Mouse (Mus musculus): ENCODE measurements around the gene Rflnb. TPM values are rescaled to one million over a fixed set of nuclear protein-coding genes. Genes with fewer than 3 reads are reported as not detected.

Gene Rflnb
- 10.3 and 11.8 TPM in 2 replicates for polyA plus RNA-seq (2016; fragmentation: Nextera tagmentation; extraction: Ambion mirVana)

DNA sequence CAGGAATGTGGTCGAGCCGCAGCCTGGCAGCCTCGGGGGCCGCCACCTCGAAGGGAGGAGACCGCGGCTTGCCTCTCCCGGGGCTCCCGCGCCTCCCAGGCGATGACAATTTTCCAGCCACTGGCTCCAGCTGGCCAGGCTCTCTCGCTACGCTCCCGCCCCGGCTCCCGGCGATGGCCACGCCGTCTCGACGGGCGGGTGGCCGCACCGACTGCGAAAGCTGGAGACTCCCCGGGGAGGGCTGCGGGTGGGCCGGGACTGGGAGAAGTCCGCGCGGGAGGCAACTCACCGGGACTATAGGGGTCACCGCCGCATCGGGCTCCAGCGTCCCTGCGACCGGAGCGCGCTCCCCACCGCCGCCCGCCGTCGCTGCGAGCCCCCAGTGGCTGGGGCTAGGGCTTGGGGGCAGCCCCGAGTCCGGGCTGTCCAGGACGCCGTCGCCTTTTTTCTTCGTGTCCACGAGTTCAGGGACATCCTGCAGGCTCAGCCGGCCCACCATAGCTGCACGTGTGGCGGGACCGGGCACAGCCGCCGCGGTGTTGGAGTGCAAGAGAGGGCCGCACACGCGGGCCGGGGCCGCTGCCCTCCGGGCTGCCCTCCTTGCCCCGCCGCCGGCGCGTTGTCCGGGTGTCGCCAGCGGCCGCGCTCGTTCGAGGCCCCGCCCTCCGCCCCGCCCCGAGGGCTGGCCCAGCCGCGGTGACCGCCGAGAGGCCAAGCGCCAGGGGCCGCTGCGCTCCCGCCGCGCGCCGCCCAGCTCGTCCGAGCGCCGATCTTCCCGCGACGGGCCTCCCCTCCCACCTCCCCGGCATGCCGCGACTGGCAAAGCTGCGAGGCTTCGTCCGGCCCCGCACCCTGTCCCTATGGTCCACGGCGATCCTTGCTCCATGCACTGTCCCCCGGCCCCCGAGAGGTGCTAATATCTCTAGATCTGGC lies at the start of gene Rflnb:
Gene Rflnb, minus strand, starts transcription at position 644 of the 933 bp plus-strand sequence.
- H3K9me3 ChIP-seq (replicated peaks) = no peaks in the 10 kb centered on the region
- peaks cover 21% of the 10 kb centered on the region for H3K4me1 ChIP-seq (replicated peaks)
- under 1% methylated on average over 94 of the region's 112 CpGs for WGBS
- peaks cover 14% of the 10 kb centered on the region; the same call in 1 of the 2 replicates for H3K27me3 ChIP-seq (replicated peaks)
- ATAC-seq (ENCODE audit: insufficient number of reproducible peaks, low FRiP score) = peak; percentile 88
- H3K4me2 ChIP-seq = peak within 1 kb of the TSS; percentile 87
- 0 out of 2 replicates have a peak, but pooled peaks cover 9% of the 10 kb centered on the region for H3K36me3 ChIP-seq
- peak within 1 kb of the TSS; percentile 74 for H3K9ac ChIP-seq
- H3K4me3 ChIP-seq = peak within 1 kb of the TSS; percentile 71
- peak within 1 kb of the TSS; percentile 8; the same call in 1 of the 2 replicates for H3K27ac ChIP-seq (ENCODE audit: poor library complexity, severe bottlenecking)

- Histone ChIP-seq H3K27me3 (replicated peaks) (no peaks in the 10 kb centered on the region), H3K4me2 (no peak overlapping the region), H3K36me3 (peaks cover 41% of the 10 kb centered on the region), H3K4me1 (replicated peaks) (peaks cover 9% of the 10 kb centered on the region), H3K9me3 (replicated peaks) (no peaks in the 10 kb centered on the region), H3K27ac (ENCODE audit: poor library complexity, severe bottlenecking) (no peak overlapping the region), H3K4me3 (no peak overlapping the region), H3K9ac (no peak overlapping the region)
- 80% methylated on average over 6 of the region's 6 CpGs for WGBS
- no peak for ATAC-seq (ENCODE audit: insufficient number of reproducible peaks, low FRiP score)
These were observed 49.8 kb upstream of the Rflnb start for GRCm38 (mm10) chr11:76077341-76077740.

- Histone ChIP-seq H3K9me3 (replicated peaks) (no peaks in the 10 kb centered on the region), H3K36me3 (peaks cover 19% of the 10 kb centered on the region), H3K27me3 (replicated peaks) (no peaks in the 10 kb centered on the region), H3K27ac (ENCODE audit: poor library complexity, severe bottlenecking) (no peak overlapping the region), H3K9ac (no peak overlapping the region), H3K4me1 (replicated peaks) (peaks cover 9% of the 10 kb centered on the region), H3K4me2 (no peak overlapping the region), H3K4me3 (no peak overlapping the region)
- 71% methylated on average over 11 of the region's 11 CpGs for WGBS
- ATAC-seq (ENCODE audit: insufficient number of reproducible peaks, low FRiP score) = no peak
These were observed 46.9 kb upstream of the Rflnb start for GRCm38 (mm10) chr11:76074296-76075093.

- no peak overlapping the region for H3K27ac ChIP-seq (ENCODE audit: poor library complexity, severe bottlenecking)
- no peak overlapping the region for H3K4me2 ChIP-seq
- H3K4me3 ChIP-seq = no peak overlapping the region
- ATAC-seq (ENCODE audit: insufficient number of reproducible peaks, low FRiP score) = no peak
- H3K27me3 ChIP-seq (replicated peaks) = no peaks in the 10 kb centered on the region
- H3K4me1 ChIP-seq (replicated peaks) = peaks cover 13% of the 10 kb centered on the region
- WGBS = 90% methylated on average over 6 of the region's 6 CpGs
- H3K9ac ChIP-seq = no peak overlapping the region
- peaks cover 16% of the 10 kb centered on the region; the same call in 1 of the 2 replicates for H3K36me3 ChIP-seq
- no peaks in the 10 kb centered on the region for H3K9me3 ChIP-seq (replicated peaks)
These were observed 42.2 kb upstream of the Rflnb start for GRCm38 (mm10) chr11:76069816-76070215.

DNA sequence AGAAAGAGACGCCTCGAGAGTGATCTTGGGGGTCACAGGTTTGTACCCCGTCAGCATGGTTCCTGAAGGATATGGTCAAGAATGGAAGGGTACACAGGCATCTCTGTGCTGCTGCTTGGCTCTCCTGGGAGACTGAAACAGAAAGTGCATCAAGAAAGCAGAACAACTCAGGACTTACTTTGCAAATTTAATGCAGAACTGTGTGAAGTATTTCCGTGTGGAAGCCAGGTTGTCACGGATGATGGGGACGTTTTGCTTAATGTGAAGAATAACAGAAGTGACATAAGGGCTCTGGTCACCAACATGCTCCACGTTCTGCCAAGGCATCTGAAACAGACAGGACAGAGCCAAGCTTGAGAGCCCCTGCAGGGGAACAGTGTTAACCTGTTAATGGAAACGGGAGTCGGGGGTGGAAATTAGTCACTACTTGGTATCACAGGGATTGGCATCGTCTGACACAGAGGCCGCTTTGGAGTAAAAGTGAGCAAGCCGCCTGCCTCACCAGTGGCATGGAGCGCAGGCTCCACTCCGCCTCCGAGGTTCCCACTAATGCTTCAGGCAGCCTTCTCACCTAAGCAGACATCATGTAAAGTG lies 39.1 kb upstream of the Rflnb start:
- Histone ChIP-seq H3K4me1 (replicated peaks) (peaks cover 5% of the 10 kb centered on the region; the same call in 1 of the 2 replicates), H3K27me3 (replicated peaks) (no peaks in the 10 kb centered on the region), H3K36me3 (peaks cover 26% of the 10 kb centered on the region), H3K4me3 (no peak overlapping the region), H3K9ac (no peak overlapping the region), H3K4me2 (no peak overlapping the region), H3K9me3 (replicated peaks) (no peaks in the 10 kb centered on the region), H3K27ac (ENCODE audit: poor library complexity, severe bottlenecking) (no peak overlapping the region)
- 79% methylated on average over 15 of the region's 15 CpGs for WGBS
- ATAC-seq (ENCODE audit: insufficient number of reproducible peaks, low FRiP score) = no peak

- Histone ChIP-seq H3K27me3 (replicated peaks) (no peaks in the 10 kb centered on the region), H3K4me2 (no peak overlapping the region), H3K9me3 (replicated peaks) (no peaks in the 10 kb centered on the region), H3K4me1 (replicated peaks) (peaks cover 5% of the 10 kb centered on the region; the same call in 1 of the 2 replicates), H3K27ac (ENCODE audit: poor library complexity, severe bottlenecking) (no peak overlapping the region), H3K4me3 (no peak overlapping the region), H3K36me3 (peaks cover 33% of the 10 kb centered on the region), H3K9ac (no peak overlapping the region)
- 78% methylated on average over 9 of the region's 9 CpGs for WGBS
- no peak for ATAC-seq (ENCODE audit: insufficient number of reproducible peaks, low FRiP score)
These were observed 38.0 kb upstream of the Rflnb start for GRCm38 (mm10) chr11:76065521-76066095.

DNA sequence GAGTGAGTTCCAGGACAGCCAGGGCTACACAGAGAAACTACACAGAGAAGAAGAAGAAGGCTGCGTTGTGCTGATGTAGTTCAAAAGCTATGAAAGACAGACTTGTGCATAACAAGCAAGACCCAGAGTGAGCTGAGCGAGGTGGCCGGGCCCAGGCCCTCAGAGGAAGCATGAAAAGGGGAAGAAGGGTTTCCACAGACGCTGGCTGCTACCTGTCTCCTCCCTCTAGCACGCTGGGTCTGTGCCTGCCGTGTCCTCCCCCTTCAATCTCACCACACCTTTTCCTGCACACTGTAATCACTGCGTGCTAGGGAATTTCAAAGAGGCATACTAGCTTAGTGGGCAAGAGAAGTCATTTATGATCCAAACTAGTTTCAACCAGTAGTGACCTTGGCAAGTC lies 36.8 kb upstream of the Rflnb start:
- Histone ChIP-seq H3K4me3 (no peak overlapping the region), H3K4me1 (replicated peaks) (peaks cover 12% of the 10 kb centered on the region; the same call in 1 of the 2 replicates), H3K4me2 (no peak overlapping the region), H3K9ac (no peak overlapping the region), H3K27ac (ENCODE audit: poor library complexity, severe bottlenecking) (no peak overlapping the region), H3K36me3 (peaks cover 33% of the 10 kb centered on the region), H3K9me3 (replicated peaks) (no peaks in the 10 kb centered on the region), H3K27me3 (replicated peaks) (no peaks in the 10 kb centered on the region)
- no peak for ATAC-seq (ENCODE audit: insufficient number of reproducible peaks, low FRiP score)
- WGBS = 85% methylated on average over 7 of the region's 7 CpGs

DNA sequence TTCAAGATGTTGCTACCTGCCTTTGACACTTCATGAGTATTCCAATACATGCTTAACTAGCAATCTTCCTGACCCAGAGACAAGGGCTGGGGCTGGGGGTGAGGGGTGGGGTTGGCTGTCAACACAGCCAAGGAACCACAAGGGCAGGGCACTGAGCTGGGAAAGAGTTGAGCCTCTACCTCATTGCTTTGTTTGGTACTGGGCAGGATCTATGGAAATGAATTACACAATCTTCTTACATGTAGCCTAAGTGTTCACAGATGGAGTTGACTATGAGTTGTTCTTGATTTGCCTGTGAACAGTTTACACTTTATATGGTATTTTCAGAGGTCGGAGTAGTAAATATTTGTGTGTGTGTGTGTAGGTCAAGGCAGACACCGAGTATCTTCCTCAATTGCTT lies 33.3 kb upstream of the Rflnb start:
- Histone ChIP-seq H3K9ac (no peak overlapping the region), H3K4me1 (replicated peaks) (peaks cover 15% of the 10 kb centered on the region; the same call in 1 of the 2 replicates)

DNA sequence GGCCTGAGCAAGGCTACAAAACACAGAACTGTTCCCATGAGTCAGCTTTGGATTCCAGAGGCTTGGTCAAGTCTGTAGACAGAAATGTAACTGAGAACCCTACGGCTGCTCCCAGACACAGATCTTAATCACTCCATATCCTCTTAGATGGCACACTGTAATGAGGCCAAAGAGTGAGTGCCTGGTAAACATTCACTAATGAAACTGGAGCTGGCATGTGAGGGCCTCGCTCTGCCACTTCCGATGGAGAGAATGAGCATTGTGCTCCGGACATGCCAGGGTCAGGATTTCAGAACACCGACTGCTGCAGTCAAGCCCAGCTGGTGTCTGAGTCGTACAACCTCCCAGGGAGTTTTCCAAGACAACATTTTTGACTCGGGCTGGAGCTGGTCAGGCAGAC lies 32.4 kb upstream of the Rflnb start:
- no peaks in the 10 kb centered on the region for H3K27me3 ChIP-seq (replicated peaks)
- no peak for ATAC-seq (ENCODE audit: insufficient number of reproducible peaks, low FRiP score)
- H3K9ac ChIP-seq = no peak overlapping the region
- 67% methylated on average over 7 of the region's 7 CpGs for WGBS
- H3K27ac ChIP-seq (ENCODE audit: poor library complexity, severe bottlenecking) = peak overlapping the region; percentile 17; the same call in 1 of the 2 replicates
- no peak overlapping the region for H3K4me2 ChIP-seq
- H3K4me1 ChIP-seq (replicated peaks) = peaks cover 13% of the 10 kb centered on the region; the same call in 1 of the 2 replicates
- no peak overlapping the region for H3K4me3 ChIP-seq
- peaks cover 33% of the 10 kb centered on the region for H3K36me3 ChIP-seq
- H3K9me3 ChIP-seq (replicated peaks) = no peaks in the 10 kb centered on the region

More for the DNA sequence above, 33.3 kb upstream of the Rflnb start:
- peaks cover 28% of the 10 kb centered on the region for H3K36me3 ChIP-seq
- H3K4me3 ChIP-seq = no peak overlapping the region
- 83% methylated on average over 2 of the region's 2 CpGs for WGBS
- H3K4me2 ChIP-seq = no peak overlapping the region
- no peaks in the 10 kb centered on the region for H3K9me3 ChIP-seq (replicated peaks)
- H3K27ac ChIP-seq (ENCODE audit: poor library complexity, severe bottlenecking) = no peak overlapping the region
- no peak for ATAC-seq (ENCODE audit: insufficient number of reproducible peaks, low FRiP score)
- no peaks in the 10 kb centered on the region for H3K27me3 ChIP-seq (replicated peaks)

GRCm38 (mm10) chr11:76056487-76056886 lies 28.9 kb upstream of the Rflnb start:
- WGBS = 28% methylated on average over 3 of the region's 3 CpGs
- Histone ChIP-seq H3K4me2 (no peak overlapping the region), H3K27ac (ENCODE audit: poor library complexity, severe bottlenecking) (no peak overlapping the region), H3K36me3 (peaks cover 15% of the 10 kb centered on the region), H3K9me3 (replicated peaks) (no peaks in the 10 kb centered on the region), H3K9ac (no peak overlapping the region), H3K27me3 (replicated peaks) (no peaks in the 10 kb centered on the region), H3K4me1 (replicated peaks) (0 out of 2 replicates have a peak, but pooled peaks cover 10% of the 10 kb centered on the region), H3K4me3 (no peak overlapping the region)
- no peak for ATAC-seq (ENCODE audit: insufficient number of reproducible peaks, low FRiP score)
